Mouse (Mus musculus): ENCODE results near the gene Ncbp2.

Gene Ncbp2

GRCm38 (mm10) chr16:31935091-31935979 lies 13.0 kb upstream of the Ncbp2 start:
- 5% methylated on average over 36 of the region's 36 CpGs for whole genome bisulfite sequencing

GRCm38 (mm10) chr16:31936568-31936967 lies 11.7 kb upstream of the Ncbp2 start:
- 82% methylated on average over 4 of the region's 4 CpGs for WGBS

GRCm38 (mm10) chr16:31938856-31939255 lies 9.5 kb upstream of the Ncbp2 start:
- WGBS: 73% methylated on average over 6 of the region's 6 CpGs

GRCm38 (mm10) chr16:31940586-31940985 lies 7.7 kb upstream of the Ncbp2 start:
- 81% methylated on average over 2 of the region's 2 CpGs for WGBS

- WGBS: 6% methylated on average over 10 of the region's 10 CpGs
These were observed 4.3 kb upstream of the Ncbp2 start for GRCm38 (mm10) chr16:31943980-31944379.

- 64% methylated on average over 12 of the region's 12 CpGs for WGBS
These were observed 3.5 kb upstream of the Ncbp2 start for GRCm38 (mm10) chr16:31944698-31945255.

GRCm38 (mm10) chr16:31945372-31945771 lies 2.9 kb upstream of the Ncbp2 start:
- WGBS: 69% methylated on average over 6 of the region's 6 CpGs

- WGBS: 75% methylated on average over 6 of the region's 6 CpGs
These were observed 2.3 kb upstream of the Ncbp2 start for GRCm38 (mm10) chr16:31945986-31946385.

GRCm38 (mm10) chr16:31947333-31947732 lies 980 bp upstream of the Ncbp2 start:
- 15% methylated on average over 8 of the region's 8 CpGs for WGBS

- under 1% methylated on average over 38 of the region's 38 CpGs for WGBS
These were observed 404 bp upstream of the Ncbp2 start for GRCm38 (mm10) chr16:31947901-31948316.

- WGBS: 64% methylated on average over 7 of the region's 7 CpGs
These were observed 14.9 kb downstream of the Ncbp2 start for GRCm38 (mm10) chr16:31963224-31963623.

- 92% methylated on average over 4 of the region's 4 CpGs for WGBS
These were observed 26.9 kb downstream of the Ncbp2 start for GRCm38 (mm10) chr16:31975258-31975657.

GRCm38 (mm10) chr16:31979501-31979900 lies 31.2 kb downstream of the Ncbp2 start:
- WGBS: 96% methylated on average over 3 of the region's 3 CpGs

- 75% methylated on average over 5 of the region's 5 CpGs for WGBS
These were observed 32.6 kb downstream of the Ncbp2 start for GRCm38 (mm10) chr16:31980946-31981345.

- WGBS: 46% methylated on average over 1 of the region's 1 CpGs
These were observed 43.7 kb downstream of the Ncbp2 start for GRCm38 (mm10) chr16:31992039-31992438.

- WGBS: 97% methylated on average over 4 of the region's 4 CpGs
These were observed 44.9 kb downstream of the Ncbp2 start for GRCm38 (mm10) chr16:31993195-31993594.

GRCm38 (mm10) chr16:31996371-31996770 lies 48.1 kb downstream of the Ncbp2 start:
- WGBS: 85% methylated on average over 5 of the region's 5 CpGs

- under 1% methylated on average over 66 of the region's 66 CpGs for WGBS
These were observed 54.5 kb downstream of the Ncbp2 start, which contains the start of gene Senp5 for GRCm38 (mm10) chr16:32002509-32003477. TSS of gene Senp5 (minus strand) at chr16:32003287.

GRCm38 (mm10) chr16:32004731-32005130 lies 56.4 kb downstream of the Ncbp2 start:
- 92% methylated on average over 3 of the region's 3 CpGs for WGBS

GRCm38 (mm10) chr16:32008529-32009293 lies 60.4 kb downstream of the Ncbp2 start:
- 83% methylated on average over 10 of the region's 10 CpGs for WGBS

- 34% methylated on average over 5 of the region's 5 CpGs for WGBS
These were observed 61.6 kb downstream of the Ncbp2 start for GRCm38 (mm10) chr16:32009913-32010312.

Measured in cerebral cortex, adult 2 months (tissue).